Mouse (Mus musculus) heart, postnatal 0 days (tissue): ENCODE measurements at regions not wholly inside any gene's neighbourhood (a gene's known extent, or its start where the extent isn't known, plus 50 kb on each side); places are given as distances from the start of the nearest gene placed in this dataset.

ENCODE experiments used
- CTCF ChIP-seq: IDR thresholded peaks from 2 replicates; pipeline ENCODE4 v1.5.1; 2016; ENCODE audit warnings: antibody characterized with exemption, control low read depth, low read depth
- EP300 ChIP-seq: IDR thresholded peaks from 2 replicates; pipeline ENCODE4 v1.6.1; 2016; ENCODE audit warnings: antibody characterized with exemption, low read depth

DNA sequence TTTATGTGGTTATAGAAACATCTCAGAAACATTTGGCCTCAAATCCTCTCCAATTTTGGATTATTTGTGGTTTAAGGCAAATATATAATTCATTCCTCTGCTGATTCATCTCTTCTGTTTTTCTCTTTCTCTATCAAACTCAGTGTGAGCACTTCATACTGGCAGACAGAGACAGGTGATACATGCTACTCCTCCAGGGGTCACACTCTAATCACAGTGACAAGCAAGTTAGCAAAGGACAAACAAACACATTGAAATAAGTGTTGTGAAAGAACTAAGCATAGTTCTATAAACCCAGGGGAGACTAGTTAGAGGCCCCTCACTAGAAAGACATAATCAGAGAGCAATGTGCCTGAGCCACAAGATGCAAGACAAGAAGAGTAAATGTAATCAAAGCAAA lies 101.3 kb upstream of the Klf6 start:
- TF ChIP-seq EP300 (no peak), CTCF (no peak)
